Mouse (Mus musculus) Patski (cell line): ENCODE results near the gene Pwwp2b. TPM values are rescaled to one million over a fixed set of nuclear protein-coding genes. Genes with fewer than 3 reads are reported as not detected.
A peak's percentile ranks its signal among the peaks of the same experiment; 100 is the strongest.

Experiments used
- ATAC-seq: fragments of 100-300 bp; one replicate; pipeline ENCODE4 v1.8.0; 2021
- CTCF ChIA-PET: fragments of 350-600 bp; sonication (Branson Sonifier 250); formaldehyde crosslinking; loops from one replicate; lab custom pipeline; 2022; ENCODE audit warnings: inconsistent platforms; lab: Charles Lee
- POLR2A ChIA-PET: fragments of 350-600 bp; sonication (Branson Sonifier 250); formaldehyde crosslinking; loops from one replicate; lab custom pipeline; 2022; ENCODE audit warnings: antibody characterized with exemption, inconsistent platforms; lab: Charles Lee
- DNase-seq: peaks from one replicate; pipeline ENCODE4 v3.0.0-alpha.2; 2011; ENCODE audit warnings: low read depth, low spot score
- H3K27me3 ChIP-seq: fragments of 371-371 bp; one replicate; pipeline ENCODE4 v1.5.1; 2021
- CTCF ChIP-seq: fragments of 100-300 bp; IDR thresholded peaks from one replicate; pipeline ENCODE4 v1.5.1; 2021
- in situ Hi-C: fragments of 300-500 bp; cut with MboI; formaldehyde crosslinking; loops from 3 replicates; pipeline ENCODE4 v1.11.1; 2018; ENCODE audit warnings: low pct_unique_long_range_greater_than_20kb, mixed read lengths
- polyA plus RNA-seq: library from polyadenylated mRNA; unstranded; gene quantifications from one replicate; pipeline ENCODE4 v1.2.3, GENCODE M21; 2021

Gene Pwwp2b
- polyA plus RNA-seq, 1 experiment from 2014 or later, result 11.6 TPM

DNA sequence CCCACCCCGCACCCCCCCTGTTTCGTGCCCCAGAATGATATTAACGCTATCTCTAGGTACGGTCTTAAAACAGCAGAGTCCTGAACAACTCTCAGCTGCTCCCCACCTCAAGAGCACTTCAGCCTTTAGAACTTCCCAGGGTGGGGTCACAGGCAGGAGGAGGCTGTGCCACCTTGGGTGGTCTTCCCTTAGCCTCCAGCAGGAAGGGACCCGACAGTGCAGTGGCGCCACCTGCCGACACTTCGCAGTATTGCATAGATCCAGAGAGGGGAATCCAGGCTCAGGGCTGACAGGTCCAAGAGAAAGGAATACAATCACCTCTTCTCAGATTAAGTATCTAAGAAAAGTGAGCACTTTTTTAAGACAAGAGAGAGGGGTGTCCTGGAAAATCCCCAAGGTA, 51.1 kb downstream of the Pwwp2b start:
- peak; percentile 94 for TF ChIP-seq CTCF
- POLR2A ChIA-PET, result interaction anchor here (1.2 to 1.7 kb wide), 2 partner anchors 65 to 70 kb away, joined by 4 to 6 read pairs; no protein-coding TSS in a partner anchor
- ATAC-seq (no peak), DNase-seq (no peak)
- H3K27me3 ChIP-seq, result no peaks in the 10 kb centered on the region
- in situ Hi-C loops, result loop anchor here (5.0 kb wide), 2 partner anchors 67 to 177 kb away; no protein-coding TSS in a partner anchor
- CTCF ChIA-PET, result interaction anchor here (0.8 to 7.6 kb wide), 16 partner anchors 11 to 233 kb away, joined by 3 to 110 read pairs (median 7); partner anchors contain the start of gene Lrrc27

DNA sequence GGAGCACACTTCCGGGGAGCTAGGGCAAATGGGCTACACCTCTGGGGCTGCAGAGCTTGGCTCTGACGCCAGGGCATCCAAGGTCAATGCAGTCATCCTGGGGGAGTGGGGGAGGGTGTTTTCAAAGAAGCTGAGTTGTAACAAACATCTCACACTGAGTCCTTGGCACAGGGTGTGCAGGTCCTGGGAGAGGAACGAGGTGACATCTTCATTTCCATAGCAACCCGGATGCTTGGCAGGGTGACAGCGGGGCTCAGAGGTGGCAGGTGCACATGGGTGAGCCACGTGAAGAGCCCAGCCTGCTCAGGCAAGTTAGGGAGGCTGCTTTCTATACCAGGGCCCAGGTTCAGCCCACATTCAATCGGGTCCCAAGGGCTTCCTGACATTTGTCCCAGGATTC, 52.1 kb downstream of the Pwwp2b start:
- ATAC-seq, result no peak
- no peak for TF ChIP-seq CTCF
- ChIA-PET CTCF (interaction anchor here (1.2 to 7.6 kb wide), 6 partner anchors 56 to 181 kb away, joined by 5 to 110 read pairs (median 12); no protein-coding TSS in a partner anchor), POLR2A (no interaction called here)
- H3K27me3 ChIP-seq, result no peaks in the 10 kb centered on the region
- in situ Hi-C loops, result loop anchor here (5.0 kb wide), 1 partner anchor 177 kb away; no protein-coding TSS in a partner anchor
- DNase-seq, result no peak

DNA sequence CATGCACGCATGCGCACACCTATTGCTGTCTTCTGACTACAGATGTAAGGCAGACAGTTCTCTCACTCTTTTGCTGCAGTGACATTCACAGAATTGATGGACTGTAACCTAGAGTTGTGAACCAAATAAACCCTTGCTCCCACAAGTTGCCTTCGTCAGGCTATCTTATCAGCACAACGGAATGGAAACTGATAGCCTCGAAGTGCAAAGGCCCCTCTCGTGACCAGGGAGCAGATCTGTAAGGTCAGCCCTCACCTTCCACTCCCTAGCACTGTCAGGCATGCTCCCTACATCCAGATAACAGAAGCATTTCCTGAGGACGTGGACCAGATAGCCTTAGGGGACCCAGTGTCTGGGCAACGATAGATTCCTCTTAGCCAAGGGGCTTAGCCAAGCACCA, 53.2 kb downstream of the Pwwp2b start:
- no peak for TF ChIP-seq CTCF
- ChIA-PET POLR2A (interaction anchor here (2.3 kb wide), 1 partner anchor 171 kb away, joined by 7 read pairs; no protein-coding TSS in a partner anchor), CTCF (interaction anchor here (1.5 to 7.6 kb wide), 7 partner anchors 51 to 183 kb away, joined by 3 to 110 read pairs (median 28); partner anchors contain the start of gene Inpp5a)
- H3K27me3 ChIP-seq, result no peaks in the 10 kb centered on the region
- in situ Hi-C loops, result loop anchor here (5.0 kb wide), 1 partner anchor 176 kb away; no protein-coding TSS in a partner anchor
- no peak for ATAC-seq
- DNase-seq, result no peak

DNA sequence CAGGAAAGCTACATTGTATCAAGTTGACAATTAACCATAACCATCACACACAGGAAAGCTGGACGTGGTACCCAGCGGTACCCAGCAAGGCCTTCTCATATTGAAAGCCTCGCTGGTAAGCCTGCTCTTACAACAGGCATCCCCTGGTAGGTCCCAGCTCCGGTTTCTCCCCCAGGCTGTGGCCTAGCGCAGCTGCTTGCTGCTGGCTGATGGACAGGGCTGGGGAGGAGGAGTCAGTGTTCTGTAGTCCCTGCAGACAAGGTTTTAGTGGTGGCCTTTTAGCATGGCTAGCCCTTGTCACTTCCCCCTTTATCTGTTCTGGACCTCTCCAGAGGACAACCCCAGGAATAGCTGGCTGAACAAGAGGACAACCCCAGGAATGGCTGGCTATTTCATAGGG, 54.0 kb downstream of the Pwwp2b start:
- ChIA-PET CTCF (interaction anchor here (0.7 to 7.6 kb wide), 23 partner anchors 10 to 312 kb away, joined by 3 to 110 read pairs (median 4); partner anchors contain the start of gene Inpp5a), POLR2A (interaction anchor here (2.3 kb wide), 1 partner anchor 171 kb away, joined by 7 read pairs; no protein-coding TSS in a partner anchor)
- TF ChIP-seq CTCF, result no peak
- DNase-seq, result no peak
- ATAC-seq, result no peak
- no peaks in the 10 kb centered on the region for H3K27me3 ChIP-seq
- in situ Hi-C loops, result loop anchor here (5.0 kb wide), 1 partner anchor 175 kb away; no protein-coding TSS in a partner anchor

DNA sequence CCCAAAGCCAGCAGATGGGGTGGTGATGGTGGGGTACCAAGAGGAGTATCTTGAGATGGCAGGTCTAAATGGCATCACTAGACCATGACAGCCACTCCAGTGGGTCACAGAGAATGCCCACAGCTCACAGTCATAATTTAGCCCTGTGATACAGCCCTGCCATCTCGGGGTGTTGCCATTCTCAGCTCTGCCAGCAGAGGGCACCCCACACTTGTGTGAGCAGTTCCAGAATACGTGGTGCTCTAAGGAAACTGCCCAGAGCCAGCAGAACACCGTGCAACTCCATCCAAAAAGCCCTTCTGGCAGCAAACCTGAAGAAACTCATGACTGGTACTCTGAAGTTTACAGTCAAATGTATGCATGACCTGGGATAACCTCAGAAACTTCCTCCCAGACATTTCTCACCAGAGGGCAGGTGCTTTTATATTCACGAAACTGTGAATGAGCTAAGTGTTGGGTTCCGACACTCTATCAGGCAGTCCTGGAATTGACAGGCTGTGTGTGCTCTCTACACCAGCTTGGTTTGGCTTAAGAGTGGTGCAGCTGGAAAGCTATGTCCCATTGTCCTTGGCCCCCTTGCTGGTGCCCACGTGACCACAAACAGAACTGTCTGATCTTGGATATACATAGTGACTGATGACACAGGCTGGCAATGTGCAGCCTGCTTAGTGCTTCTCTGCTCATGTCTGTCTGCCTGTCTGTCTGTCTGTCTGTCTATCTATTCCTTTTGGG, 55.2 kb downstream of the Pwwp2b start:
- ChIA-PET CTCF (interaction anchor here (0.7 to 7.6 kb wide), 32 partner anchors 9 to 311 kb away, joined by 3 to 110 read pairs (median 4); partner anchors contain the start of gene Inpp5a), POLR2A (interaction anchor here (1.5 to 2.3 kb wide), 2 partner anchors 170 to 171 kb away, joined by 3 to 7 read pairs; no protein-coding TSS in a partner anchor)
- TF ChIP-seq CTCF, result peak; percentile 92
- DNase-seq (no peak), ATAC-seq (peak; percentile 18)
- H3K27me3 ChIP-seq, result no peaks in the 10 kb centered on the region
- in situ Hi-C loops, result loop anchor here (5.0 kb wide), 1 partner anchor 174 kb away; no protein-coding TSS in a partner anchor

DNA sequence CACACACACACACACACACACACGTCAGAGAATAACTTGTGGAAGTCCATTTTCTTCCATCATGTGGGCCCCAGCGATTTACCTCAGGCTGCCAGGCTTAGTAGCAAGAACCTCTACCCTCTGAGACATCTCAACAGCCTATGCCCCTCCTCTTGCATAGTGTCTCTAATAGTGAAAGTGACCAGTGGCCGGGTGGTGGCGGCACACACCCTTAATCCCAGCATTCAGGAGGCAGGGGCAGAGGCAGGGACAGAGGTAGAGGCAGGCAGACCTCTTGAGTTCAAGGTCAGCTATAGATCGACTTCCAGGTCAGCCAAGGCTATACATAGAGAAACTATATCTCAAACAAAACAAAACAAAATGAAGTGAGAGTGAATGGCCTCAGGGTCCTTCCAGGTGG, 56.0 kb downstream of the Pwwp2b start:
- ChIA-PET CTCF (interaction anchor here (1.2 to 7.6 kb wide), 6 partner anchors 9 to 172 kb away, joined by 5 to 110 read pairs (median 33); partner anchors contain the start of gene Inpp5a), POLR2A (interaction anchor here (1.5 kb wide), 1 partner anchor 170 kb away, joined by 3 read pairs; no protein-coding TSS in a partner anchor)
- DNase-seq, result no peak
- ATAC-seq, result no peak
- in situ Hi-C loops, result loop anchor here (5.0 kb wide), 1 partner anchor 173 kb away; no protein-coding TSS in a partner anchor
- H3K27me3 ChIP-seq, result no peaks in the 10 kb centered on the region
- no peak for TF ChIP-seq CTCF

DNA sequence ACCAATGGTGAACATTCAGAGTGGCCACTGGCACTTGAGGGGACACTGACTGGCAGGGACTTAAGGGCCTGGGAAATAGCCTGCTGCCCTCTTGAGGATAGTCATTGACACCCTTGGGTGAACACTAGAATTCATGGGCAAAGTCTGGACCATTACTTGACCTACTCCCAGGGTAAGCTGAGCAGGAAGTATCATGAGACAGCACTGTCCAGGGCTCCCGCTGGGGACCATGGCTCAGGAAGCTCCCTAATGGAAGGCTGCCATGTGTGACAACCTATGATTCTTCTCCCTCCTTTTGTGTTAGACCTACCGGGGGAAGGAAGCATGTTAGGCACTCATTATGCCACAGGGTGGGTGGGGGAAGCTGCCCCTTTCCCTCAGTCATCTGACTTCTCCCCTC, 58.8 kb downstream of the Pwwp2b start:
- no peak for TF ChIP-seq CTCF
- ChIA-PET CTCF (no interaction called here), POLR2A (no interaction called here)
- in situ Hi-C loops, result no loop called here
- no peaks in the 10 kb centered on the region for H3K27me3 ChIP-seq
- DNase-seq (no peak), ATAC-seq (no peak)

DNA sequence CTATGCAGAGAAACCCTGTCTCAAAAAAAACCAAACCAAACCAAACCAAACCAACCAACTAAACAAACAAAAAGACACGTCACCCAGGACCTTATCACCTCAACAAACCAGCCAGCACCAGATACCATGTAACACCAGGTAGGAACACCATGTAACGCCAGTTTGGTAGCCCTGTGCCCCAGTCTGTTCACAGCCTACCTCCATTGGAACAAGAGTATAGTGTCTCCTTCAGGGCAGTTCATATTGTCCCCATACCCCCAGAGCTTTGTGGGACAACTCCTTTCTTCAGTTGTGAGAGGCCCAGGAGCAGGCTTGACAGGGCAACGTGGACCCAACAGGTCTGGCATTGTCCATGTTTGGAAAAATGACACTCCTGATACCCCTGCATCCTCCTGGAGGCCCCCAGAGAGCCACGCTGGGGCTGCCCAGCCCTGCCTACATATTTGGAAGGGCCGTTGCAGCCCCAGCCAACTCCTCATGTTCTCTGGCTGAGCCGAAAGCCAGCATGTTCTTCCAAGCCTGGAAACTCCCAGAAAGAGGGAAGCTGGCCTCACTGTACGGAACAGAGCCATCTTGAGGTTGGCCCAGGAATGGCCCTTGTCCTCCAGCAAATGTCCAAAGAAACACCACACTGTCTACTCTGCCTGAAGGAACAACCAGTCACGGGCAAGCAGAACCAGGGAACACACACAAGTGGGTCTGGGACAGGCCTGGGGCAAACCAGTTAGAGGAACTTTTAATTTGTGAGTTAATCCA, 60.0 kb downstream of the Pwwp2b start:
- ChIA-PET CTCF (interaction anchor here (1.5 to 1.6 kb wide), 2 partner anchors 36 to 167 kb away, joined by 3 to 5 read pairs; no protein-coding TSS in a partner anchor), POLR2A (interaction anchor here (1.0 kb wide), 1 partner anchor 79 kb away, joined by 3 read pairs; no protein-coding TSS in a partner anchor)
- no peaks in the 10 kb centered on the region for H3K27me3 ChIP-seq
- in situ Hi-C loops, result no loop called here
- ATAC-seq (no peak), DNase-seq (no peak)
- no peak for TF ChIP-seq CTCF

DNA sequence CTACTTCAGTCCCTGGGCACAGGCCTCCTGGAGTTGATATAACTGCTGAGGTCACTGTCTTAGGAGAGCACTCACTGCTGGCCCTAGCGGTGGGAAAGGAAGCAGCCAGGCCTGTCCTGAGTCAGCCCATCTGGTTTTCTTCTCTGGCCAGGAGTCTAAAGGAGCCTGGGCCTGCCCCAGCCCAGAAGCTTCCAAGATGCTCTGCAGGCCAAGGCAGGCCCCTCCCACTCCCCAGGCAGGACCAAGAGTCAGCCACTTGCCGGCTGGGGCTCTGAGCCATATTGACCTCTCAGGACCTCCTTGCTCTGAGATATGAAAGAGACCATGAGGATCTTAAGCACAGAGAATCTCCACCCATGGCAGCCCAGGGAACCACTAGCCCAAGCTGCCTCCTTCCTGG, 60.8 kb downstream of the Pwwp2b start:
- TF ChIP-seq CTCF, result no peak
- ATAC-seq, result peak; percentile 69
- H3K27me3 ChIP-seq, result no peaks in the 10 kb centered on the region
- ChIA-PET CTCF (interaction anchor here (1.5 to 1.6 kb wide), 2 partner anchors 35 to 166 kb away, joined by 3 to 5 read pairs; no protein-coding TSS in a partner anchor), POLR2A (interaction anchor here (1.0 kb wide), 1 partner anchor 78 kb away, joined by 3 read pairs; no protein-coding TSS in a partner anchor)
- in situ Hi-C loops, result no loop called here
- DNase-seq, result no peak
